Mouse (Mus musculus): ENCODE data around the gene Susd1. TPM values are rescaled to one million over a fixed set of nuclear protein-coding genes. Genes with fewer than 3 reads are reported as not detected.

Susd1 gene
- polyA plus RNA-seq, 1 experiment from 2014 or later, result 2.3 TPM

DNA sequence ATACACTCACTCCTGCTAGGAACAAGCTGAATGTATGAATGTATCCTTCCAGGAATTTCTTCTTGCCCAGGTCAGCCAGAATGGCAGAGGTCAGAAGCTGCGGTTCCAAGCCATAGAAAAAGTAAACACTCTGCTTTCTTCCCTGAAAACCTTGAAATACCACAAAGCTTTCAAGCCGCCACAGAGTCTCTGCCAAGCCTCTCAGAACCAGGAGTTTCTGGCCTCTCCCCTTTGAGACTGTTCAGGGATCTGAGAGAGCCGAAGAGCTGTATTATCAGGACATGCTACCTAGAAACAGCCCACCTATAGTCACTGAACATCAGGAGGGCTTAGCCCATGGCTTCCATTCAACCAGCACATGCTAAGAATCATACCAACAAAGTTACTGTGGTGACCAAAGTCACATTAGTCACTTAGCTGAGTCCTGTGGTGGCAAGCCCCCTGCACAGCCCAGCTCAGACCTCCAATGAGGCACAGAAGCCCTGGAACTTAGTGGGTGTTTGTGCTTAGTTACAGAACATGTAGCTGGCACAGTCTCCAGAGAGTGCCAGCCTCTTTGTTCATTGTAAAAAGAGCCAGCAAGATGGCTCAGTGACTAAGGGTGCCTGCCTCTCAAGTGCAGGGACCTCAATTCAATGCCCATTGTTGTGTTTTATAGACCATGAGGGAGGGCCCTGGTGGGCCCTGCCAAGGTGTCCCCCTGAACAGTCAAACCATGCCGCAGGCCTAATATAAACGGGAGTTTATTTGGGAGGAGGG is 16.2 kb downstream of the Susd1 start:
- Histone ChIP-seq H3K9me3 (no peaks in the 10 kb centered on the region), H3K36me3 (replicated peaks) (no peaks in the 10 kb centered on the region), H3K27ac (no peak overlapping the region; the same call in 1 of the 2 replicates), H3K4me3 (no peak overlapping the region), H3K4me1 (peaks cover 17% of the 10 kb centered on the region), H3K27me3 (ENCODE audit: poor library complexity, severe bottlenecking) (no peaks in the 10 kb centered on the region)
- 62% methylated on average over 5 of the region's 5 CpGs for WGBS
- no peak for DNase-seq (ENCODE audit: extremely low spot score, low spot score)

DNA sequence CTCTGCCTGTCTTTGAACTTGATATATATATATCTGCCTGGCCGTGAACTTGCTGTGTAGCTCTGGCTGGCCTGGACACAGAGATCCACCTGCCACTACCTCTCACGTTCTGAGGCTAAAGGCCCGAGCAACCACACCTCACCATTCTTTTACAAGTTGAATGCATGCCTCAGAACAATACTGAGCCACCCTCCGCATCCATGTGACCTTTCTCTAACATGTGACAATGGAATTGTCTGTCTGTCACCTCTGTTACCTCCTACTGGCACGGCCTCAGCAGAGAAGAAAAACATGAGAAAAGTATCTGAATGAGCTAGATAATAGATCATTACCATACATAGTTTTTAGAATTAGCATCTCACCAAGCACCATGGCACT is 17.1 kb downstream of the Susd1 start:
- Histone ChIP-seq H3K4me1 (peaks cover 17% of the 10 kb centered on the region), H3K9me3 (no peaks in the 10 kb centered on the region), H3K36me3 (replicated peaks) (no peaks in the 10 kb centered on the region), H3K4me3 (no peak overlapping the region), H3K27ac (no peak overlapping the region), H3K27me3 (ENCODE audit: poor library complexity, severe bottlenecking) (no peaks in the 10 kb centered on the region)
- WGBS, result 71% methylated on average over 5 of the region's 5 CpGs
- DNase-seq (ENCODE audit: extremely low spot score, low spot score), result no peak

DNA sequence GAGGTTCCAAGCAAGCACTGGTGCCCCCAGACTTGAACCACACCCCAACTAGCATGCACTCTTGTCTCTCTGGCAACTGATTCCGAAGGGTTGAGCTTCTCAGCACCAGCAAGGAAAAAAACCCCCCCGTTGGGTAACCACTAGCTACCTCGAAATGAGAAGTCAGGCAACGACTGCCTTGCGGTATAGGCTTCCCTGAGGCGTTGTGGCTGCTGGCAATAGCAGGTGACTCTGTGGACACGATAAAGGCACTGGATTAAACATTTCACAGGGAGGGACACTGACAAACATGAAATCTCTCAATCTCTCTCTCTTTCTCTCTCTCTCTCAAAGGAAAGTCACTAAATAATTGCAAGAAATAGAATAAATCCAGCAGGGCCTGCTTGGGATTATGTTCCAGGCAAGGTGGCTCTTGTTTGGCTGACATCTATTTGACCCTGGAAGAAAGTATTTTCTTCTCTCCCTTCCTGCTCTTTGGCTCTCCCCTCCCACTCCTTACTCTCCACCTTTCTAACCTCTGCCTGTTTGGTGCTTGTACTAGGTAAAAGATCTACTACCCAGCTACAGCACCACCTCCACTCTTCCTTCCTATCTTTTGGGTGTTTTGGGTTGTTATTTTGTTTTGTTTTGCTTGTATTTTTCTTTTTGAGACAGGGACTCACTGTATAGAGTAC is 17.6 kb downstream of the Susd1 start:
- no peaks in the 10 kb centered on the region for H3K27me3 ChIP-seq (ENCODE audit: poor library complexity, severe bottlenecking)
- WGBS, result 88% methylated on average over 7 of the region's 7 CpGs
- no peak for DNase-seq (ENCODE audit: extremely low spot score, low spot score)

DNA sequence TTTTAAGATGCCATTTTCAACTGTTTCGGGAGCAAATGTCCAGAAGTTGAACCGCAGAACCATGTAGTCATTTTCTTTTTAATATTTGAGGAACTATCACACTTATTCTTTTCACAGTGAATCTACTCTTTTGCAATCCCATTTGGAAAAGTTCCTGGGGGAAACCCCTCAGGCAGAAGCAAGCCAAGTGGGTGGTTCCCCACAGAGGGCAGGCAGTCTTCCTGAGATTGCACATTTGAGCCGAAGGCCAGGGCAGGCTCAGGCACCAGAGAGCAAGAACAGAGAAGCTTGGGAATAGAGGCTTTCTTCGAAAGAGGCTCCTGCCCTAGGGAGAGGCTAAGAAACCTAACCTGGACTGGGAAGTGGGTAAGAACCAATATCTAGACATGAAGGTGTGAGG is 19.2 kb downstream of the Susd1 start:
- 86% methylated on average over 4 of the region's 4 CpGs for WGBS

More for the DNA sequence above, 17.6 kb downstream of the Susd1 start:
- Histone ChIP-seq H3K36me3 (replicated peaks) (no peaks in the 10 kb centered on the region), H3K27ac (no peak overlapping the region), H3K4me3 (no peak overlapping the region), H3K9me3 (no peaks in the 10 kb centered on the region), H3K4me1 (peaks cover 17% of the 10 kb centered on the region)

DNA sequence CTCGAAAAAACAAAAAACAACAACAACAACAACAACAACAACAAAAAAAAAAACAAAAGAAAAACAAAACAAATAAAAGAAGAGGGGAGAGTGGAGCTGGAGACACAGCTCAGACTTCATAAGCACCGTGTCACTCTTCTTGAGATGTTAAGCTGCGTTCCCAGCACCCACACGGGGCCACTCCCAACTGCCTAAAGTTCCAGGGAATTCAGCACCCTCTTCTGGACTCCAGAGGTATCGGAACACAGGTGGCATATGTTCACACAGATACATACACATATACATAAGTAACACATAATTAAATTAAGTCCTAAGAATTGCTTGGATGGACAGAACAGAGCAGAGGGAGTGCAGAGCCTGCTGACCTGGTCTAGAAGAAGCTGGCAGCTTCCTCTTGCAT is 25.0 kb downstream of the Susd1 start:
- H3K36me3 ChIP-seq (replicated peaks), result no peaks in the 10 kb centered on the region
- no peak overlapping the region for H3K4me3 ChIP-seq
- H3K27me3 ChIP-seq (ENCODE audit: poor library complexity, severe bottlenecking), result no peaks in the 10 kb centered on the region
- no peaks in the 10 kb centered on the region for H3K4me1 ChIP-seq
- H3K27ac ChIP-seq, result no peak overlapping the region
- no peak for DNase-seq (ENCODE audit: extremely low spot score, low spot score)
- H3K9me3 ChIP-seq, result no peaks in the 10 kb centered on the region
- 88% methylated on average over 5 of the region's 5 CpGs for WGBS

More for the DNA sequence above, 19.2 kb downstream of the Susd1 start:
- no peaks in the 10 kb centered on the region for H3K36me3 ChIP-seq (replicated peaks)
- H3K4me1 ChIP-seq, result peaks cover 17% of the 10 kb centered on the region
- DNase-seq (ENCODE audit: extremely low spot score, low spot score), result no peak
- no peak overlapping the region for H3K4me3 ChIP-seq
- no peak overlapping the region for H3K27ac ChIP-seq
- no peaks in the 10 kb centered on the region for H3K9me3 ChIP-seq
- H3K27me3 ChIP-seq (ENCODE audit: poor library complexity, severe bottlenecking), result no peaks in the 10 kb centered on the region

DNA sequence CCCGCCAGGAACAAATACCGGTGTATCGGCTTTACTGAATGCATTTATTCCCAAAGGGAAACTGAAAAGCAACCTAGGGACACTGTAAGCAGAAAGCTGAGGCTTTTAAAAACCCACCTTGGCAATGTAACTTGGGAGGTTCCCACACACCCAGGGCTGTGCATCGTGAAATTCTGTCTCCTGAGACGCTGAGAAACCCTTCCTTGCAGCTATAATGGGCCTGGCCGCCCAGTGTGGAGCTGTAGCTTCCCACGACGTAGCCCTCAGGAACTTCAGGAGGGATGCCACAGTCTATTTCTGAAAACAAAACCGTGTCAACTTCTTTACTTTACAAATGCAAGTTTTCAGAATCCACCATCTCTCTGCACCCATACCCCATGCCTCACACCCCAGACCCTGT is 27.3 kb downstream of the Susd1 start:
- Histone ChIP-seq H3K4me3 (no peak overlapping the region), H3K4me1 (no peaks in the 10 kb centered on the region), H3K36me3 (replicated peaks) (no peaks in the 10 kb centered on the region), H3K9me3 (no peaks in the 10 kb centered on the region), H3K27me3 (ENCODE audit: poor library complexity, severe bottlenecking) (no peaks in the 10 kb centered on the region), H3K27ac (no peak overlapping the region)
- no peak for DNase-seq (ENCODE audit: extremely low spot score, low spot score)
- WGBS, result 90% methylated on average over 9 of the region's 9 CpGs

DNA sequence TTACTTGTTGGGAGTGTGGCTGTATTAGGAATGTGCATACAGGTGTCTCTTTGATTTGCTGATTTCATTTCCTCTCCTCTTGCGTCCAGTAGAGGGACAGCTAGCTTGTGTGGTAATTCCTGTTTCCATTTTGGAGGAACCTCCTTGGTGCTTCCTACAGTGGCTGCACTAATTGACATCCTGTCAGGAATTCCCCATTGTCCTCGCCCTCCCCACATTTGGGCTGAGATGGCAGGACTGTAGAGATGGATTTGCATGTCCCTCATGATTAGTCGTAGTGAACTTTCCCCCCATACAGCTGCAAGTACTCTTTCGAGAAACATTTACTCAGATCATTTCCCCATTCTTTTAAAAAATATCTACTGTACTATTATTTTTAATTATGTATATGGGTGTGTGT is 30.7 kb downstream of the Susd1 start:
- DNase-seq (ENCODE audit: extremely low spot score, low spot score), result no peak
- H3K4me1 ChIP-seq, result no peaks in the 10 kb centered on the region
- no peaks in the 10 kb centered on the region for H3K36me3 ChIP-seq (replicated peaks)
- peaks cover 5% of the 10 kb centered on the region for H3K27me3 ChIP-seq (ENCODE audit: poor library complexity, severe bottlenecking)
- WGBS, result 83% methylated on average over 4 of the region's 4 CpGs
- H3K4me3 ChIP-seq, result no peak overlapping the region
- H3K9me3 ChIP-seq, result peaks cover 5% of the 10 kb centered on the region
- no peak overlapping the region for H3K27ac ChIP-seq

DNA sequence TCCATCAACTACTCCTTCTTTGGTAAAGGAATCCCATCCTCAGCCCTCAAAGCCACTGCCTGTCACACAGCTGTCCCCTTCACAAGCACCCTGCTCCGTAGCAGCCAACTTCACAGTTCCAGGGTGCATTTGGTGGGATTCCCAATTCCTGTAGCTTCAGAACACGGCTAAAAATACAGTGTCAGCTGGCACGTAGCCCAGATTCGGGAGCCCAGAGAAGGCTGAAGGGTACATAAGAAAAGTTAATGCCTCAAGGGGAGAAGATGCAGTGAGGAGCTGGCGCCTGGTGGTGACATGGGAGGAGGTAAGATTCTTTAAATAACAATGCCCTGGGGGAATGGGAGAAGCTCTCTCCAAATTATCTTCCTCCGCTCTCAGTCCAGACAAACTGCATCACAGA is 34.1 kb downstream of the Susd1 start:
- H3K27me3 ChIP-seq (ENCODE audit: poor library complexity, severe bottlenecking), result peaks cover 6% of the 10 kb centered on the region
- no peaks in the 10 kb centered on the region for H3K36me3 ChIP-seq (replicated peaks)
- H3K4me1 ChIP-seq, result peaks cover 4% of the 10 kb centered on the region; the same call in 1 of the 2 replicates
- no peak overlapping the region for H3K4me3 ChIP-seq
- 70% methylated on average over 6 of the region's 6 CpGs for WGBS
- DNase-seq (ENCODE audit: extremely low spot score, low spot score), result no peak
- H3K9me3 ChIP-seq, result peaks cover 5% of the 10 kb centered on the region
- H3K27ac ChIP-seq, result no peak overlapping the region

DNA sequence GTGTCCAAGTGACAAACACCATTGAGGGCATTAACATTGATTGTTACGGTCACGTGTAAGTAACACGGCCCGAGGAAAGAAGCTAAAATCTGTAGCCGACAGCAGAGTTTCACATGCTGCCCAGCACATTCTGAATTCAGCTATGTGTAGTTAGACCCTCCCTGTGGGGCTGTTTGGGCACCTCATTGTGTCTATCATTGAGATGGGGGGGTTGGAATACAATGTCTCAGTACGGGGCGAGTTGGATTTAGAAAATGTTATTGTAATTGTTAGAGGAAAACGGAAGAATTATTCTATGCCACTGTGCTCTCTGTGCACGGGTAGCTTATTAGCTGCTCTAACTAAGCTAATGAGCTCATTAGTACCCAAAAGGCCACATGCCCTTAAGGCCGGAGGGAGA is 37.5 kb downstream of the Susd1 start:
- H3K4me1 ChIP-seq, result peaks cover 4% of the 10 kb centered on the region; the same call in 1 of the 2 replicates
- H3K4me3 ChIP-seq, result no peak overlapping the region
- DNase-seq (ENCODE audit: extremely low spot score, low spot score), result no peak
- no peaks in the 10 kb centered on the region for H3K36me3 ChIP-seq (replicated peaks)
- H3K27me3 ChIP-seq (ENCODE audit: poor library complexity, severe bottlenecking), result peaks cover 6% of the 10 kb centered on the region
- peaks cover 5% of the 10 kb centered on the region for H3K9me3 ChIP-seq
- WGBS, result 68% methylated on average over 10 of the region's 10 CpGs
- H3K27ac ChIP-seq, result no peak overlapping the region

DNA sequence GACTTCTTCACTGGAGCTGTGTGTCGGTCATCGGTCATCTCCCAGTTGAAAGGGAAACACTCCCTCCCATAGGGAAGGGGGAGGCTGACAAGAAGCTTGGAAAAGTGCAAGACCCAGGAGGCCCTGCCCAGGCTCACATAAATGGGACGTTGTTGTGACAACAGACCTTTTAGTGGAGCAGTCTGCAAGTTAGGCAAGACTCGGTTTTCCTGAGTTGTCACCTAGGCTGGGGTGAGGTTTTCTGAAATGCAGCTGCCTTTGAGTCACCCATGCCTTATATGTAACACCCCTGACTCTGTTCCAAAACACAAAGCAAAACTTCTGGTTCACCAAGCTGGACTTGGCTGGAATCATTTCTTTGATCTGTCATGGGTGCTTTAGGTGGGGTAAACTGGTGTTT is 39.1 kb downstream of the Susd1 start:
- H3K36me3 ChIP-seq (replicated peaks), result no peaks in the 10 kb centered on the region
- peaks cover 6% of the 10 kb centered on the region for H3K27me3 ChIP-seq (ENCODE audit: poor library complexity, severe bottlenecking)
- no peak overlapping the region for H3K4me3 ChIP-seq
- no peaks in the 10 kb centered on the region for H3K9me3 ChIP-seq
- 79% methylated on average over 4 of the region's 4 CpGs for WGBS
- no peak for DNase-seq (ENCODE audit: extremely low spot score, low spot score)
- no peak overlapping the region for H3K27ac ChIP-seq
- H3K4me1 ChIP-seq, result peaks cover 4% of the 10 kb centered on the region; the same call in 1 of the 2 replicates

DNA sequence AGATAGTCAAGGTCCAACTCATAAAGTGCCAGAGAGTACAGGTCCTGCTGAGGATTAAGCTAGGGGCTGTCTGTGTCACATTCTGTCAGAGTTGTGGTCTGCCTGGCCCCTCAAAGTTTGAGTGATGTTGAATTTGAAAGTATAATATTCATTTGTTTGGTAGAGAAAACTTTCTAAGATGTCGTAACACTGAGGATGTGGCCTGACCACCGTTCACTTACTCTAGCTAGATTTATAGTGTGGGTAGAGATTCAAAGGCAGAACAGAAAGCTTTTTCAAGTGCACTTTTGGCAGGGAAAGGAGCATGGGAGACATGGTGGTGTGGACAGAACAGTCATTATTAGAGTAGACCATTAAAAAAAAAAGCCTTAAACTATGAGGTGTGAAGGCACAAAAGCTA is 42.9 kb downstream of the Susd1 start:
- no peaks in the 10 kb centered on the region for H3K9me3 ChIP-seq
- 93% methylated on average over 2 of the region's 2 CpGs for WGBS
- H3K27ac ChIP-seq, result no peak overlapping the region
- no peaks in the 10 kb centered on the region for H3K4me1 ChIP-seq
- no peak for DNase-seq (ENCODE audit: extremely low spot score, low spot score)
- H3K27me3 ChIP-seq (ENCODE audit: poor library complexity, severe bottlenecking), result no peaks in the 10 kb centered on the region
- H3K4me3 ChIP-seq, result no peak overlapping the region
- no peaks in the 10 kb centered on the region for H3K36me3 ChIP-seq (replicated peaks)

DNA sequence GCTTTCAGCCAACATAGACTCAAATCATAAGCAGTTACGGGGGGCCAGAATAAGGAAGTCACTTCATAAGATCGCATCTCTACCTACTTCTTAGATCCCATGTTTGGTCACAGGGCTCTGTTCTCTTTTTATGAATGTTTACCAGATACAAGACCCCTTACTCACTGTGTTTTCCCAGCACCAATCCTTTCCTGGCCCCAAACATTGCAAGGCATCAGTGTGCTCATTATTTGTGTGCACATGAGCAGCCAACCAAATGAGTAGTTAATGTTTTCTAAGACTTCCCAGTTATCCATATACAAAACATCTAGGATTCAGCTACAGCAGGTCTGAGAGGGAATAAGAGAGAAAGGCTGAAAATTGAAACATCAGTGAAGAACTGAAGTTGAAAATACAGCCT is 44.3 kb downstream of the Susd1 start:
- no peaks in the 10 kb centered on the region for H3K9me3 ChIP-seq

DNA sequence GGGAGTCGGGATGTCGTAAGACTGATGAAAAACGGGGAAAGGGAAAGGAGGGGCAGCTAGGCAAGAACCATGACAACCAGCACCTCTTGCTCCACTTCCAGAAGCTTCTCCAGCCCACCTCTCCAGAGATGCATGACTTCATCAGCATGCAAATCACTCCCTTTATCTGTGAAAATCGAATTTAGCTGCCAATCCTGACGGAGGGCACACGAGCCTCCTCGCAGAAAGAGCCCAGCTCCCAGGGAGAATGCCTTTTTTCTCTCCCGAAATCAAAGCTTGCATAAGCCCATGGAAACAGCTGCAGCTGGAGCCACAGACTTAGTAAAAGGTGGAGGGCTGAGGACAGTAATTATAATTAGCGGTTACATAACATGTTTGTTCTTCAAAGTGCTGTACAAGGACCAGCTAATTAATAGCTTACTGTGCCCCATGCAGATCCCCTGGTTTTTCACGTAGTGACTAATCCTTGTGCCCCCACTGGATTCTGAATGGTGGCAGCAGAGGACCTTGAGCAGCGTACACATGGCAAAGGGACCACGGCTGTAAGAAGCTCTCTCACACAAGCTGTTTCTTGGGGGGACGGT is 49.9 kb downstream of the Susd1 start:
- no peaks in the 10 kb centered on the region for H3K36me3 ChIP-seq (replicated peaks)
- H3K4me1 ChIP-seq, result peaks cover 16% of the 10 kb centered on the region
- 59% methylated on average over 13 of the region's 13 CpGs for WGBS
- DNase-seq (ENCODE audit: extremely low spot score, low spot score), result no peak
- H3K4me3 ChIP-seq, result no peak overlapping the region
- H3K9me3 ChIP-seq, result no peaks in the 10 kb centered on the region
- H3K27me3 ChIP-seq (ENCODE audit: poor library complexity, severe bottlenecking), result no peaks in the 10 kb centered on the region
- no peak overlapping the region for H3K27ac ChIP-seq

More for the DNA sequence above, 44.3 kb downstream of the Susd1 start:
- Histone ChIP-seq H3K4me3 (no peak overlapping the region), H3K36me3 (replicated peaks) (no peaks in the 10 kb centered on the region), H3K4me1 (no peaks in the 10 kb centered on the region), H3K27ac (no peak overlapping the region), H3K27me3 (ENCODE audit: poor library complexity, severe bottlenecking) (no peaks in the 10 kb centered on the region)
- no peak for DNase-seq (ENCODE audit: extremely low spot score, low spot score)
- WGBS, result 99% methylated on average over 2 of the region's 2 CpGs
